Mouse (Mus musculus) neural tube, embryonic 12.5 days (tissue): ENCODE data around the gene Sqstm1. TPM values are rescaled to one million over a fixed set of nuclear protein-coding genes. Genes with fewer than 3 reads are reported as not detected.

Experiments used
- ATAC-seq: fragments of 200-750 bp; cut with Nextera tagmentation; 2 replicates; pipeline ENCODE4 v1.8.0; 2017; ENCODE audit warnings: low read depth, mild to moderate bottlenecking, moderate TSS enrichment, moderate library complexity; ENCODE audit not compliant: low FRiP score
- H3K27ac ChIP-seq: fragments of 300-500 bp; sonication (generic); 2 replicates; pipeline ENCODE4 v1.5.1; 2016
- H3K27me3 ChIP-seq: fragments of 300-500 bp; sonication (generic); replicated peaks from 2 replicates; pipeline ENCODE4 v1.6.1; 2016; ENCODE audit warnings: mild to moderate bottlenecking
- H3K36me3 ChIP-seq: fragments of 300-500 bp; sonication (generic); 2 replicates; pipeline ENCODE4 v1.6.1; 2016; ENCODE audit warnings: mild to moderate bottlenecking
- H3K4me1 ChIP-seq: fragments of 300-500 bp; sonication (generic); 2 replicates; pipeline ENCODE4 v1.6.1; 2016
- H3K4me2 ChIP-seq: fragments of 300-500 bp; sonication (generic); replicated peaks from 2 replicates; pipeline ENCODE4 v1.6.1; 2016; ENCODE audit warnings: mild to moderate bottlenecking
- H3K4me3 ChIP-seq: fragments of 300-500 bp; sonication (generic); 2 replicates; pipeline ENCODE4 v1.5.1; 2016
- H3K9ac ChIP-seq: fragments of 300-500 bp; sonication (generic); 2 replicates; pipeline ENCODE4 v1.6.1; 2016; ENCODE audit warnings: mild to moderate bottlenecking
- H3K9me3 ChIP-seq: fragments of 300-500 bp; sonication (generic); 2 replicates; pipeline ENCODE4 v1.6.1; 2016; ENCODE audit warnings: mild to moderate bottlenecking
- WGBS: fragments of 180-500 bp; shearing (Covaris S2); methylation state at CpG from one replicate; pipeline ENCODE4 v1.1.7; 2016; 5-methylcytosine and 5-hydroxymethylcytosine counted together
- microRNA-seq: library from miRNA; unstranded; fragments of <30 nt; microRNA quantifications from one replicate; pipeline ENCODE4, GENCODE M21; 2017
- polyA plus RNA-seq: library from polyadenylated mRNA; unstranded; fragments of >200 nt; fragmentation: Nextera tagmentation; extraction: Ambion mirVana; gene quantifications from 2 replicates; pipeline ENCODE4 v1.2.1, GENCODE M21; 2016

The Sqstm1 gene
- polyA plus RNA-seq, 1 experiment from 2014 or later, result 241 TPM

- no peak for ATAC-seq
- no peak overlapping the region for H3K4me2 ChIP-seq
- WGBS, result 86% methylated on average over 2 of the region's 2 CpGs
- H3K9ac ChIP-seq, result no peak overlapping the region
- H3K4me3 ChIP-seq, result no peak overlapping the region
- H3K9me3 ChIP-seq, result no peaks in the 10 kb centered on the region
- peaks cover 96% of the 10 kb centered on the region for H3K36me3 ChIP-seq
- no peaks in the 10 kb centered on the region for H3K4me1 ChIP-seq
- H3K27me3 ChIP-seq, result no peaks in the 10 kb centered on the region
- H3K27ac ChIP-seq, result no peak overlapping the region
Measured at GRCm38 (mm10) chr11:50155785-50156184, 54.8 kb downstream of the Sqstm1 start.

DNA sequence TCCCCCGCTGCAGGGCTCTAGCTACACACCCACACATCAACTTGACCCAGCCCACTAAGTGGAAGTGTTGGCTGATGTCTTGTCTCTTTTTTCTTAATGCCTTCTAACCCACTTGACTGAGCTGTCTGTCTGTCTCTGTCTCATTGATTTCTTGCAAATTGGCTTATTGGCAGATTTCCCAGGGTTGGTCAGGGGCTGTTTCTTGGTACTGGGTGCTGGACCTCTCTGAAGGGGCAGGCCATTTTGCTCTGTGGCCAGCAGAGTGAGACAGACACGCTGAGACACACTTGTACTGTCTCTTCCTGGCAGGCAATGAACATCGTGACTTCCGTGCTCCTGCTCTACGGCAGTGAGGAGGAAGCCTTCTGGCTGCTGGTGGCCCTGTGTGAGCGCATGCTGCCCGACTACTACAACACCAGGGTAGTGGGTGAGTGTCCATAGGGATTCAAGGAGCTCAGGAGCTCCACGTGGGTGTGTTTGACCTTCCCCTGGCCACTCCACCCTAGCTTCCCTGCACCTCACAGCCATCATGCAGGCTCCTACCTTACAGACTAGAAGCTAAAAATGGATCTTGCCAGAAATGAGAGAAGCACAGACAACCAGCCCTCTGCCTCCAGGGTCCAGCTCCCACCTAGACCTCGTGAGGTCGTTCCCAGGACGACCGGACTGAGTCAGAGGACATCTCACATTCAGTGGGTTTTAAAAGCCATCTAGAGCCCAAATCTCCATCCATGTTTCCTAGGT is 55.7 kb downstream of the Sqstm1 start:
- no peak overlapping the region for H3K4me3 ChIP-seq
- H3K9ac ChIP-seq, result no peak overlapping the region
- H3K4me2 ChIP-seq, result no peak overlapping the region
- H3K9me3 ChIP-seq, result no peaks in the 10 kb centered on the region
- WGBS, result 86% methylated on average over 12 of the region's 12 CpGs
- no peaks in the 10 kb centered on the region for H3K27me3 ChIP-seq
- H3K27ac ChIP-seq, result no peak overlapping the region
- ATAC-seq, result no peak
- H3K36me3 ChIP-seq, result peaks cover 97% of the 10 kb centered on the region
- no peaks in the 10 kb centered on the region for H3K4me1 ChIP-seq

- WGBS, result 69% methylated on average over 9 of the region's 9 CpGs
- ATAC-seq, result no peak
Measured at GRCm38 (mm10) chr11:50154166-50154565, 56.5 kb downstream of the Sqstm1 start.

DNA sequence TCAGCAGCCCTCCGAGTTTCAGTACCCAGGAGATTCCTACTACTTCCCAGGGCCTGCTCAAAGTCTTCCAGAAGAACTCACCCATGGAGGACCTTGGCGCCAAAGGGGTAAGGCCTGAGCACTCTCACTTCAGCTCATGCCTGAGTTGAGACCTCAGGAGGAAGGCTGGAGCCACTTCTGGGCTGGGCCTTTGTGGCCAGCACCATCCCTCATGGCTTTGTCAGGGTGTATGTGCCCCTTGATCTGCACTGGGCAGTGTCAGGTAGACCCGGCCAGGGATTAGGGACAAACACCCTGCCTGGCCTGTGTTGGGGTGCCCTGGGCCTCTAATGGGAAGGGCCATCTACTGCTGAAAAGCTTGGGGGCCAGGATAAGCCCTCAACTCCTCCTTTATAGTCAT is 59.3 kb downstream of the Sqstm1 start:
- no peaks in the 10 kb centered on the region for H3K4me1 ChIP-seq
- H3K4me2 ChIP-seq, result no peak overlapping the region
- H3K9me3 ChIP-seq, result no peaks in the 10 kb centered on the region
- ATAC-seq, result no peak
- H3K4me3 ChIP-seq, result no peak overlapping the region
- H3K36me3 ChIP-seq, result peaks cover 94% of the 10 kb centered on the region
- WGBS, result 90% methylated on average over 3 of the region's 3 CpGs
- no peaks in the 10 kb centered on the region for H3K27me3 ChIP-seq
- H3K27ac ChIP-seq, result no peak overlapping the region
- no peak overlapping the region for H3K9ac ChIP-seq

More at GRCm38 (mm10) chr11:50154166-50154565, 56.5 kb downstream of the Sqstm1 start:
- Histone ChIP-seq H3K4me2 (no peak overlapping the region), H3K9me3 (no peaks in the 10 kb centered on the region), H3K9ac (no peak overlapping the region), H3K4me1 (no peaks in the 10 kb centered on the region), H3K27ac (no peak overlapping the region), H3K36me3 (peaks cover 97% of the 10 kb centered on the region), H3K27me3 (no peaks in the 10 kb centered on the region), H3K4me3 (no peak overlapping the region)

DNA sequence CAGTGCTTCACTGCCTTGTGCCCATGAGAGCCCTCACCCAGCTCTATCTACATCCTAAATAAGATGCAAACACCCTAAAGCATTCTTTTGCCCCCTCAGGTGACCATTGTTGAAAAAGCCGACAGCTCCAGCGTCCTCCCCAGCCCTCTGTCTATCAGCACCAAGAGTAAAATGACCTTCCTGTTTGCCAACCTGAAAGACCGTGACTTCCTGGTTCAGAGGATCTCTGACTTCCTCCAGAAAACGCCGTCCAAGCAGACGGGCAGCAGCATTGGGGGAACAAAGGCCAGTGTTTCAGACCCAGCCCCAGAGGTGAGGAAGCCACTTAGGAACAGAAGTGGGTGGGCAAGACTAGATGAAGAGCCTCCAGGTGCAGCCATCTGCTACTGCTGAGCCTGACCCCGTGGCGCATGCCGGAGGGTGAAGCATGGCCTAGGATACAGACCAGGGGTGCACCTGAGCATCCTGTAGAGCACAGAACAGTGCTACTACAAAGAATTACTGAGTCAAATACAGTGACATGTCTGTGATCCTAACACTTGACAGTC is 61.0 kb downstream of the Sqstm1 start:
- WGBS, result 93% methylated on average over 9 of the region's 9 CpGs
- Histone ChIP-seq H3K27me3 (no peaks in the 10 kb centered on the region), H3K4me2 (no peak overlapping the region), H3K9me3 (no peaks in the 10 kb centered on the region), H3K36me3 (peaks cover 94% of the 10 kb centered on the region), H3K4me1 (no peaks in the 10 kb centered on the region), H3K4me3 (no peak overlapping the region), H3K9ac (no peak overlapping the region), H3K27ac (no peak overlapping the region)
- no peak for ATAC-seq

Small RNA genes lying within 50 kb of the gene (microRNA-seq; reads per million reads assigned to microRNA genes)
- gene Mir6919, result not detected

Other genes starting within 250 kb of the Sqstm1 start
- 71.9 and 75.0 TPM in 2 replicates for gene Rnf130, start 185.5 kb downstream of the Sqstm1 start, polyA plus RNA-seq
- 39.8 and 47.3 TPM in 2 replicates for gene Tbc1d9b, start 79.4 kb downstream of the Sqstm1 start, polyA plus RNA-seq
- 22.4 and 25.4 TPM in 2 replicates for gene Mrnip, start 36.4 kb downstream of the Sqstm1 start, polyA plus RNA-seq
- gene Mgat4b, start 63 bp upstream of the Sqstm1 start, polyA plus RNA-seq, result 57.1 and 57.2 TPM in 2 replicates
- gene Ltc4s, start 27.8 kb upstream of the Sqstm1 start, polyA plus RNA-seq, result 0.32 and 1.4 TPM in 2 replicates
- 6.4 and 7.3 TPM in 2 replicates for gene Maml1, start 81.5 kb upstream of the Sqstm1 start, polyA plus RNA-seq
- 277 and 291 TPM in 2 replicates for gene Canx, start 114.8 kb upstream of the Sqstm1 start, polyA plus RNA-seq
- 0.31 TPM in 1 of 2 replicates, not detected in the other for gene Cby3, start 143.6 kb upstream of the Sqstm1 start, polyA plus RNA-seq
- gene Hnrnph1, start 166.2 kb upstream of the Sqstm1 start, polyA plus RNA-seq, result 635 and 665 TPM in 2 replicates
- gene Rufy1, start 220.3 kb upstream of the Sqstm1 start, polyA plus RNA-seq, result 27.9 and 29.0 TPM in 2 replicates